Mouse (Mus musculus) heart, embryonic 12.5 days (tissue): ENCODE measurements at regions not wholly inside any gene's neighbourhood (a gene's known extent, or its start where the extent isn't known, plus 50 kb on each side); places are given as distances from the start of the nearest gene placed in this dataset.

ENCODE experiments used
- ATAC-seq: fragments of 200-750 bp; cut with Nextera tagmentation; 2 replicates; pipeline ENCODE4 v1.8.0; 2017; ENCODE audit warnings: moderate TSS enrichment, moderate library complexity; ENCODE audit not compliant: insufficient number of reproducible peaks, low FRiP score
- H3K27ac ChIP-seq: fragments of 300-500 bp; sonication (generic); 2 replicates; pipeline ENCODE4 v1.5.1; 2016; ENCODE audit warnings: mild to moderate bottlenecking, moderate library complexity; ENCODE audit not compliant: poor library complexity, severe bottlenecking
- H3K27me3 ChIP-seq: fragments of 300-500 bp; sonication (generic); replicated peaks from 2 replicates; pipeline ENCODE4 v1.6.1; 2016; ENCODE audit warnings: mild to moderate bottlenecking, moderate library complexity
- H3K36me3 ChIP-seq: fragments of 300-500 bp; sonication (generic); 2 replicates; pipeline ENCODE4 v1.6.1; 2016; ENCODE audit warnings: mild to moderate bottlenecking, moderate library complexity
- H3K4me1 ChIP-seq: fragments of 300-500 bp; sonication (generic); replicated peaks from 2 replicates; pipeline ENCODE4 v1.6.1; 2016; ENCODE audit warnings: mild to moderate bottlenecking
- H3K4me2 ChIP-seq: fragments of 300-500 bp; sonication (generic); 2 replicates; pipeline ENCODE4 v1.6.1; 2016; ENCODE audit warnings: mild to moderate bottlenecking, moderate library complexity
- H3K4me3 ChIP-seq: fragments of 300-500 bp; sonication (generic); 2 replicates; pipeline ENCODE4 v1.5.1; 2016; ENCODE audit warnings: mild to moderate bottlenecking
- H3K9ac ChIP-seq: fragments of 300-500 bp; sonication (generic); 2 replicates; pipeline ENCODE4 v1.6.1; 2016; ENCODE audit warnings: mild to moderate bottlenecking, moderate library complexity
- H3K9me3 ChIP-seq: fragments of 300-500 bp; sonication (generic); replicated peaks from 2 replicates; pipeline ENCODE4 v1.6.1; 2016; ENCODE audit warnings: mild to moderate bottlenecking, moderate library complexity
- WGBS: fragments of 180-500 bp; shearing (Covaris S2); methylation state at CpG from one replicate; pipeline ENCODE4 v1.1.7; 2016; 5-methylcytosine and 5-hydroxymethylcytosine counted together

GRCm38 (mm10) chr10:53165036-53165435 lies 172.4 kb upstream of the Pln start:
- no peak for ATAC-seq
- Histone ChIP-seq H3K4me3 (no peak overlapping the region), H3K4me1 (no peaks in the 10 kb centered on the region), H3K36me3 (no peaks in the 10 kb centered on the region), H3K9ac (no peak overlapping the region), H3K9me3 (no peaks in the 10 kb centered on the region), H3K27me3 (no peaks in the 10 kb centered on the region), H3K4me2 (no peak overlapping the region), H3K27ac (no peak overlapping the region)
- 78% methylated on average over 4 of the region's 4 CpGs for WGBS

- no peaks in the 10 kb centered on the region for H3K36me3 ChIP-seq
- H3K4me3 ChIP-seq: no peak overlapping the region
- no peak overlapping the region for H3K9ac ChIP-seq
- H3K27me3 ChIP-seq: no peaks in the 10 kb centered on the region
- no peak overlapping the region for H3K27ac ChIP-seq
- no peaks in the 10 kb centered on the region for H3K9me3 ChIP-seq
- H3K4me1 ChIP-seq: no peaks in the 10 kb centered on the region
- H3K4me2 ChIP-seq: no peak overlapping the region
- 85% methylated on average over 5 of the region's 5 CpGs for WGBS
- ATAC-seq: no peak
These were observed 169.7 kb upstream of the Pln start for GRCm38 (mm10) chr10:53167767-53168166.

- H3K4me3 ChIP-seq: no peak overlapping the region
- no peaks in the 10 kb centered on the region for H3K27me3 ChIP-seq
- no peak overlapping the region for H3K4me2 ChIP-seq
- no peak for ATAC-seq
- WGBS: 64% methylated on average over 3 of the region's 3 CpGs
- no peak overlapping the region for H3K27ac ChIP-seq
- no peaks in the 10 kb centered on the region for H3K36me3 ChIP-seq
- H3K9me3 ChIP-seq: no peaks in the 10 kb centered on the region
- peaks cover 10% of the 10 kb centered on the region for H3K4me1 ChIP-seq
- H3K9ac ChIP-seq: no peak overlapping the region
These were observed 163.4 kb upstream of the Pln start for GRCm38 (mm10) chr10:53174038-53174564.

GRCm38 (mm10) chr10:53175946-53176345 lies 161.5 kb upstream of the Pln start:
- WGBS: 48% methylated on average over 2 of the region's 2 CpGs
- Histone ChIP-seq H3K9ac (no peak overlapping the region), H3K27ac (0 out of 2 replicates have a peak overlapping the region, but pooled peaks have one; percentile 22), H3K36me3 (no peaks in the 10 kb centered on the region), H3K9me3 (no peaks in the 10 kb centered on the region), H3K27me3 (no peaks in the 10 kb centered on the region), H3K4me3 (no peak overlapping the region), H3K4me2 (no peak overlapping the region), H3K4me1 (peaks cover 15% of the 10 kb centered on the region)
- ATAC-seq: no peak

- H3K27ac ChIP-seq: peak overlapping the region; percentile 82
- ATAC-seq: no peak
- WGBS: 67% methylated on average over 6 of the region's 6 CpGs
These were observed 158.9 kb upstream of the Pln start for GRCm38 (mm10) chr10:53178561-53178960.

GRCm38 (mm10) chr10:53179109-53179508 lies 158.4 kb upstream of the Pln start:
- Histone ChIP-seq H3K4me2 (no peak overlapping the region), H3K9ac (no peak overlapping the region), H3K4me1 (peaks cover 24% of the 10 kb centered on the region), H3K9me3 (no peaks in the 10 kb centered on the region), H3K27me3 (no peaks in the 10 kb centered on the region), H3K4me3 (no peak overlapping the region), H3K36me3 (no peaks in the 10 kb centered on the region), H3K27ac (peak overlapping the region; percentile 79)
- 0 out of 2 replicates have a peak, but pooled peaks have one; percentile 46 for ATAC-seq
- 25% methylated on average over 6 of the region's 6 CpGs for WGBS

More at GRCm38 (mm10) chr10:53178561-53178960, 158.9 kb upstream of the Pln start:
- Histone ChIP-seq H3K27me3 (no peaks in the 10 kb centered on the region), H3K4me3 (no peak overlapping the region), H3K4me1 (peaks cover 24% of the 10 kb centered on the region), H3K4me2 (no peak overlapping the region), H3K9me3 (no peaks in the 10 kb centered on the region), H3K36me3 (no peaks in the 10 kb centered on the region), H3K9ac (no peak overlapping the region)

GRCm38 (mm10) chr10:53180751-53181151 lies 156.7 kb upstream of the Pln start:
- H3K4me1 ChIP-seq: peaks cover 19% of the 10 kb centered on the region
- H3K27me3 ChIP-seq: no peaks in the 10 kb centered on the region
- no peak overlapping the region for H3K9ac ChIP-seq
- H3K4me2 ChIP-seq: peak overlapping the region; percentile 48
- H3K9me3 ChIP-seq: no peaks in the 10 kb centered on the region
- ATAC-seq: no peak
- no peak overlapping the region for H3K4me3 ChIP-seq
- H3K36me3 ChIP-seq: no peaks in the 10 kb centered on the region
- 26% methylated on average over 11 of the region's 11 CpGs for WGBS
- peak overlapping the region; percentile 79 for H3K27ac ChIP-seq

GRCm38 (mm10) chr10:53181413-53181812 lies 156.1 kb upstream of the Pln start:
- no peak overlapping the region for H3K4me2 ChIP-seq
- no peaks in the 10 kb centered on the region for H3K9me3 ChIP-seq
- peak overlapping the region; percentile 79 for H3K27ac ChIP-seq
- H3K4me3 ChIP-seq: no peak overlapping the region
- WGBS: 56% methylated on average over 9 of the region's 9 CpGs
- H3K36me3 ChIP-seq: no peaks in the 10 kb centered on the region
- peaks cover 19% of the 10 kb centered on the region for H3K4me1 ChIP-seq
- H3K9ac ChIP-seq: no peak overlapping the region
- no peak for ATAC-seq
- no peaks in the 10 kb centered on the region for H3K27me3 ChIP-seq

GRCm38 (mm10) chr10:53208466-53208865 lies 129.0 kb upstream of the Pln start:
- Histone ChIP-seq H3K4me2 (no peak overlapping the region), H3K27me3 (no peaks in the 10 kb centered on the region), H3K4me3 (no peak overlapping the region), H3K9ac (no peak overlapping the region), H3K27ac (no peak overlapping the region), H3K36me3 (no peaks in the 10 kb centered on the region), H3K4me1 (no peaks in the 10 kb centered on the region), H3K9me3 (no peaks in the 10 kb centered on the region)
- 71% methylated on average over 3 of the region's 3 CpGs for WGBS
- ATAC-seq: no peak

- no peak overlapping the region for H3K4me3 ChIP-seq
- H3K4me2 ChIP-seq: no peak overlapping the region
- no peaks in the 10 kb centered on the region for H3K9me3 ChIP-seq
- H3K36me3 ChIP-seq: no peaks in the 10 kb centered on the region
- no peak overlapping the region for H3K9ac ChIP-seq
- no peaks in the 10 kb centered on the region for H3K27me3 ChIP-seq
- H3K27ac ChIP-seq: no peak overlapping the region
- ATAC-seq: no peak
- no peaks in the 10 kb centered on the region for H3K4me1 ChIP-seq
These were observed 127.6 kb upstream of the Pln start for GRCm38 (mm10) chr10:53209916-53210315.
